Mouse (Mus musculus) bone marrow macrophage, adult 2 months (primary cell): ENCODE results near the gene Chn2.

Source experiments
- CTCF ChIP-seq: IDR thresholded peaks from 2 replicates; pipeline ENCODE4 v1.5.1; 2012; ENCODE audit warnings: low read depth, mild to moderate bottlenecking, low read length, moderate library complexity
- POLR2A ChIP-seq: IDR thresholded peaks from 2 replicates; pipeline ENCODE4 v1.6.1; 2012; ENCODE audit warnings: mild to moderate bottlenecking, low read depth, low read length, borderline replicate concordance

- TF ChIP-seq CTCF (no peak), POLR2A (no peak)
These were observed 301.8 kb downstream of the Chn2 start for GRCm38 (mm10) chr6:54341133-54341532.
